Mouse (Mus musculus): ENCODE measurements at regions not wholly inside any gene's neighbourhood (a gene's known extent, or its start where the extent isn't known, plus 50 kb on each side); places are given as distances from the start of the nearest gene placed in this dataset.

- Histone ChIP-seq H3K4me1 (ENCODE audit: insufficient read depth, low read depth, low read length) (no peaks in the 10 kb centered on the region), H3K27me3 (ENCODE audit: insufficient read depth, low read length) (no peaks in the 10 kb centered on the region), H3K36me3 (replicated peaks) (no peaks in the 10 kb centered on the region), H3K9me3 (replicated peaks) (peaks cover 9% of the 10 kb centered on the region), H3K4me3 (ENCODE audit: low read depth, low read length) (no peak overlapping the region)
- DNase-seq (ENCODE audit: low spot score): no peak
- ATAC-seq (ENCODE audit: extremely low read depth, insufficient number of reproducible peaks, low FRiP score, poor library complexity, severe bottlenecking): no peak
- TF ChIP-seq GATA2 (IDR thresholded peaks at IDR 0.05; ENCODE audit: borderline replicate concordance, low read depth, low read length) (no peak), POLR2AphosphoS5 (IDR thresholded peaks at IDR 0.05; ENCODE audit: insufficient replicate concordance, low read depth, low read length) (no peak), CTCF (IDR thresholded peaks at IDR 0.05; ENCODE audit: low read depth, low read length) (no peak), GATA1 (IDR thresholded peaks at IDR 0.05; ENCODE audit: borderline replicate concordance, low read length) (no peak)
Observed at GRCm38 (mm10) chr3:54617298-54617697, 75.3 kb upstream of the Supt20 start.

DNA sequence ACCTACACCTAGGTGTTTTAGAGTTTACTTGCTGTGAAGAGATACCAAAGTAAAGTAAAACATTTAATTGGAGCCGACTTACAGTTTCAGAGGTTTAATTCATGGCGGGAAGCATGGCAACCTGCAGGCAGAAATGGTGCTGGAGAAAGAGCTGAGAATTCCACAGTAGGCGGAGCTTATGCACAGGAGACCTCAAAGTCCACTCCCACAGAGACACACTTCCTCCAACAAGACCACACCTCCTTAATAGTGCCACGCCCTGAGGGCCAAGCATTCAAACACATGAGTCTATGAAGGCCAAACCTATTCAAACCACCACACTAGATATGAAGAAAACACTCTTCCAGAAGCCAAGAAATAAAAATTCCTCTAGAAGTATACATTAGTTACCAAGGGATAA is 74.3 kb upstream of the Supt20 start:
- DNase-seq (ENCODE audit: low spot score) (no peak), ATAC-seq (ENCODE audit: extremely low read depth, insufficient number of reproducible peaks, low FRiP score, poor library complexity, severe bottlenecking) (no peak)
- no peaks in the 10 kb centered on the region for H3K27me3 ChIP-seq (ENCODE audit: insufficient read depth, low read length)
- TF ChIP-seq TAL1 (conservative IDR thresholded peaks at IDR 0.05; ENCODE audit: low read depth, low read length) (no peak), CTCF (IDR thresholded peaks at IDR 0.05; ENCODE audit: low read depth, low read length) (no peak), POLR2AphosphoS5 (IDR thresholded peaks at IDR 0.05; ENCODE audit: insufficient replicate concordance, low read depth, low read length) (no peak), GATA1 (IDR thresholded peaks at IDR 0.05; ENCODE audit: borderline replicate concordance, low read length) (no peak), GATA2 (IDR thresholded peaks at IDR 0.05; ENCODE audit: borderline replicate concordance, low read depth, low read length) (no peak)
- no peaks in the 10 kb centered on the region for H3K36me3 ChIP-seq (replicated peaks)
- H3K4me3 ChIP-seq (ENCODE audit: low read depth, low read length): no peak overlapping the region
- no peaks in the 10 kb centered on the region for H3K4me1 ChIP-seq (ENCODE audit: insufficient read depth, low read depth, low read length)
- peaks cover 7% of the 10 kb centered on the region for H3K9me3 ChIP-seq (replicated peaks)

GRCm38 (mm10) chr3:54630254-54630653 is 62.4 kb upstream of the Supt20 start:
- peaks cover 23% of the 10 kb centered on the region for H3K9me3 ChIP-seq (replicated peaks)
- no peaks in the 10 kb centered on the region for H3K36me3 ChIP-seq (replicated peaks)
- DNase-seq (ENCODE audit: low spot score) (no peak), ATAC-seq (ENCODE audit: extremely low read depth, insufficient number of reproducible peaks, low FRiP score, poor library complexity, severe bottlenecking) (no peak)
- no peak overlapping the region for H3K4me3 ChIP-seq (ENCODE audit: low read depth, low read length)
- H3K4me1 ChIP-seq (ENCODE audit: insufficient read depth, low read depth, low read length): no peaks in the 10 kb centered on the region
- no peaks in the 10 kb centered on the region for H3K27me3 ChIP-seq (ENCODE audit: insufficient read depth, low read length)
- TF ChIP-seq TAL1 (conservative IDR thresholded peaks at IDR 0.05; ENCODE audit: low read depth, low read length) (no peak), GATA1 (IDR thresholded peaks at IDR 0.05; ENCODE audit: borderline replicate concordance, low read length) (no peak), GATA2 (IDR thresholded peaks at IDR 0.05; ENCODE audit: borderline replicate concordance, low read depth, low read length) (no peak), POLR2AphosphoS5 (IDR thresholded peaks at IDR 0.05; ENCODE audit: insufficient replicate concordance, low read depth, low read length) (no peak), CTCF (IDR thresholded peaks at IDR 0.05; ENCODE audit: low read depth, low read length) (no peak)

- Histone ChIP-seq H3K4me1 (ENCODE audit: insufficient read depth, low read depth, low read length) (no peaks in the 10 kb centered on the region), H3K27me3 (ENCODE audit: insufficient read depth, low read length) (no peaks in the 10 kb centered on the region), H3K36me3 (replicated peaks) (no peaks in the 10 kb centered on the region), H3K9me3 (replicated peaks) (peaks cover 21% of the 10 kb centered on the region), H3K4me3 (ENCODE audit: low read depth, low read length) (no peak overlapping the region)
- DNase-seq (ENCODE audit: low spot score) (no peak), ATAC-seq (ENCODE audit: extremely low read depth, insufficient number of reproducible peaks, low FRiP score, poor library complexity, severe bottlenecking) (no peak)
- TF ChIP-seq POLR2AphosphoS5 (IDR thresholded peaks at IDR 0.05; ENCODE audit: insufficient replicate concordance, low read depth, low read length): no peak
- no peak for TF ChIP-seq GATA1 (IDR thresholded peaks at IDR 0.05; ENCODE audit: borderline replicate concordance, low read length)
- TF ChIP-seq TAL1 (conservative IDR thresholded peaks at IDR 0.05; ENCODE audit: low read depth, low read length): no peak
- TF ChIP-seq CTCF (IDR thresholded peaks at IDR 0.05; ENCODE audit: low read depth, low read length): no peak
- no peak for TF ChIP-seq GATA2 (IDR thresholded peaks at IDR 0.05; ENCODE audit: borderline replicate concordance, low read depth, low read length)
Observed at GRCm38 (mm10) chr3:54632731-54633130, 59.9 kb upstream of the Supt20 start.

DNA sequence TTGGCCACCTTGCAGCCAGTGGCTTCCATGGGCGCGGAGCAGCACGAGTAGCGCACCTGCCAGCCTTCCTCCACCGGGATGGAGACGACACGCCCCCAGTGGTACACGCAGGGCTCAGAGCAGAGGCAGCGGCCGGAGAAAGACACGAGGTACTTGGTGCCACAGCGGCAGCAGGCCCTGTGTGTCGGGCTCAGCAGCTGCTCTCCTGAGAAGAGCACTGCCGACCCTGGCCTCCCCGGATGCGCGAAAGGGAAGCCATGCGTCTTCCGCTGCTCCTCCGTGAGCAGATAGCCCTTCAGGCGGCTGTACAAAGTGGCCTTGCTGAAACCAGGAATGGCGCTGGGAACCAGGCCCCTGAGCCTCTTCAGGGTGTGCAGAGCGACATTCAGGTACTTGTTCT is 59.2 kb upstream of the Supt20 start:
- ATAC-seq (ENCODE audit: extremely low read depth, insufficient number of reproducible peaks, low FRiP score, poor library complexity, severe bottlenecking): no peak
- no peak for DNase-seq (ENCODE audit: low spot score)
- H3K4me1 ChIP-seq (ENCODE audit: insufficient read depth, low read depth, low read length): no peaks in the 10 kb centered on the region
- TF ChIP-seq GATA1 (IDR thresholded peaks at IDR 0.05; ENCODE audit: borderline replicate concordance, low read length): no peak
- no peak for TF ChIP-seq POLR2AphosphoS5 (IDR thresholded peaks at IDR 0.05; ENCODE audit: insufficient replicate concordance, low read depth, low read length)
- TF ChIP-seq CTCF (IDR thresholded peaks at IDR 0.05; ENCODE audit: low read depth, low read length): no peak
- TF ChIP-seq GATA2 (IDR thresholded peaks at IDR 0.05; ENCODE audit: borderline replicate concordance, low read depth, low read length): no peak
- no peak for TF ChIP-seq TAL1 (conservative IDR thresholded peaks at IDR 0.05; ENCODE audit: low read depth, low read length)
- H3K9me3 ChIP-seq (replicated peaks): peaks cover 21% of the 10 kb centered on the region
- no peaks in the 10 kb centered on the region for H3K36me3 ChIP-seq (replicated peaks)
- H3K27me3 ChIP-seq (ENCODE audit: insufficient read depth, low read length): no peaks in the 10 kb centered on the region
- peak overlapping the region; percentile 20; the same call in 1 of the 2 replicates for H3K4me3 ChIP-seq (ENCODE audit: low read depth, low read length)

GRCm38 (mm10) chr3:54634456-54634855 is 58.2 kb upstream of the Supt20 start:
- DNase-seq (ENCODE audit: low spot score) (no peak), ATAC-seq (ENCODE audit: extremely low read depth, insufficient number of reproducible peaks, low FRiP score, poor library complexity, severe bottlenecking) (no peak)
- Histone ChIP-seq H3K36me3 (replicated peaks) (no peaks in the 10 kb centered on the region), H3K4me1 (ENCODE audit: insufficient read depth, low read depth, low read length) (no peaks in the 10 kb centered on the region), H3K27me3 (ENCODE audit: insufficient read depth, low read length) (no peaks in the 10 kb centered on the region), H3K9me3 (replicated peaks) (peaks cover 21% of the 10 kb centered on the region), H3K4me3 (ENCODE audit: low read depth, low read length) (no peak overlapping the region)
- TF ChIP-seq CTCF (IDR thresholded peaks at IDR 0.05; ENCODE audit: low read depth, low read length) (no peak), GATA2 (IDR thresholded peaks at IDR 0.05; ENCODE audit: borderline replicate concordance, low read depth, low read length) (no peak)
